8 mouse cellular contexts compared by ENCODE assay signal in genomic region chr5:25529529-25530421, GRCm38 (mm10). TPM values are rescaled to one million over a fixed set of nuclear protein-coding genes. Genes with fewer than 3 reads are reported as not detected.
A peak's percentile ranks its signal among the peaks of the same experiment; 100 is the strongest.
DNase-seq lines count a peak whose midpoint lies in the region; ATAC-seq lines count a peak whose summit lies in the region.

No protein-coding gene starts in this region.

- H3K4me1 ChIP-seq in brown adipose tissue, adult 24 weeks (ENCODE audit: control insufficient read depth, insufficient read depth, insufficient read length, low read length) = peaks cover 27% of the 10 kb centered on the region
- H3K4me1 ChIP-seq in heart, embryonic 13.5 days = peaks cover 36% of the 10 kb centered on the region
- peaks cover 57% of the 10 kb centered on the region for H3K4me1 ChIP-seq in liver, embryonic 12.5 days
- H3K4me1 ChIP-seq in stomach, embryonic 15.5 days = peaks cover 13% of the 10 kb centered on the region; the same call in 1 of the 2 replicates

- peak overlapping the region; percentile 91 for H3K27ac ChIP-seq in brown adipose tissue, adult 24 weeks (replicated peaks; ENCODE audit: low read depth, low read length)
- peak overlapping the region; percentile 97 for H3K27ac ChIP-seq in heart, embryonic 13.5 days (replicated peaks)
- peak overlapping the region; percentile 99 for H3K27ac ChIP-seq in liver, embryonic 12.5 days
- peak overlapping the region; percentile 96 for H3K27ac ChIP-seq in stomach, embryonic 15.5 days

- H3K27me3 ChIP-seq in heart, embryonic 13.5 days (replicated peaks) = no peaks in the 10 kb centered on the region
- no peaks in the 10 kb centered on the region for H3K27me3 ChIP-seq in liver, embryonic 12.5 days (replicated peaks)
- no peaks in the 10 kb centered on the region for H3K27me3 ChIP-seq in stomach, embryonic 15.5 days (replicated peaks)

- ATAC-seq in heart, embryonic 13.5 days (ENCODE audit: extremely low read depth, insufficient number of reproducible peaks, low FRiP score, low TSS enrichment) = peak; percentile 100
- peak; percentile 98 for ATAC-seq in liver, embryonic 12.5 days
- ATAC-seq in stomach, embryonic 15.5 days (ENCODE audit: insufficient read depth, low FRiP score, low read depth) = peak; percentile 99

- H3K9me3 ChIP-seq in heart, embryonic 13.5 days = no peaks in the 10 kb centered on the region
- no peaks in the 10 kb centered on the region for H3K9me3 ChIP-seq in liver, embryonic 12.5 days (replicated peaks)
- no peaks in the 10 kb centered on the region for H3K9me3 ChIP-seq in stomach, embryonic 15.5 days

- peak overlapping the region; percentile 88 for H3K4me3 ChIP-seq in brown adipose tissue, adult 24 weeks (ENCODE audit: insufficient read depth, low read depth, low read length)
- H3K4me3 ChIP-seq in heart, embryonic 13.5 days = peak overlapping the region; percentile 81
- peak overlapping the region; percentile 84 for H3K4me3 ChIP-seq in liver, embryonic 12.5 days
- peak overlapping the region; percentile 80 for H3K4me3 ChIP-seq in stomach, embryonic 15.5 days (replicated peaks)

- DNase-seq in CD4-positive, CD25-positive, alpha-beta regulatory T cell, adult 2 months (ENCODE audit: low read depth, low spot score) = peak; percentile 100
- DNase-seq in fat pad, adult 2 months (ENCODE audit: extremely low read depth, low read depth, low spot score) = peak; percentile 86
- peak; percentile 100 for DNase-seq in kidney, postnatal 10 days
- DNase-seq in natural killer cell, adult 2 months (ENCODE audit: low spot score in 2 of 2) = peak; percentile 99

- peak overlapping the region; percentile 89 for H3K9ac ChIP-seq in heart, embryonic 13.5 days
- H3K9ac ChIP-seq in liver, embryonic 12.5 days = peak overlapping the region; percentile 92
- H3K9ac ChIP-seq in stomach, embryonic 15.5 days = peak overlapping the region; percentile 44; the same call in 1 of the 2 replicates

- H3K36me3 ChIP-seq in heart, embryonic 13.5 days = no peaks in the 10 kb centered on the region
- no peaks in the 10 kb centered on the region for H3K36me3 ChIP-seq in liver, embryonic 12.5 days
- H3K36me3 ChIP-seq in stomach, embryonic 15.5 days = no peaks in the 10 kb centered on the region

- peak overlapping the region; percentile 77 for H3K4me2 ChIP-seq in heart, embryonic 13.5 days
- H3K4me2 ChIP-seq in liver, embryonic 12.5 days = peak overlapping the region; percentile 87
- H3K4me2 ChIP-seq in stomach, embryonic 15.5 days = peak overlapping the region; percentile 71

- WGBS in heart, embryonic 13.5 days = under 1% methylated on average over 82 of the region's 87 CpGs
- under 1% methylated on average over 74 of the region's 87 CpGs for WGBS in liver, embryonic 12.5 days (ENCODE audit: insufficient replicate concordance)
- under 1% methylated on average over 86 of the region's 87 CpGs for WGBS in stomach, embryonic 15.5 days

RNA-seq across cellular contexts. Expression of gene Cct8l1, which starts 13.9 kb away (rescaled TPM):
- polyA plus RNA-seq in brown adipose tissue, adult 24 weeks (2012; ENCODE audit: insufficient read depth, insufficient read length, missing spikeins) = not detected in 2 replicates
- 0.08 TPM in 1 of 2 replicates, not detected in the other for polyA plus RNA-seq in heart, embryonic 13.5 days (2015; fragmentation: Nextera tagmentation; extraction: Ambion mirVana)
- 0.06 TPM in 1 of 2 replicates, not detected in the other for polyA plus RNA-seq in liver, embryonic 12.5 days (2016; fragmentation: Nextera tagmentation; extraction: Ambion mirVana)
- polyA plus RNA-seq in stomach, embryonic 15.5 days (2015; fragmentation: Nextera tagmentation; extraction: Ambion mirVana) = 0.09 TPM in 1 of 2 replicates, not detected in the other

RNA-seq across cellular contexts. Expression of gene Kmt2c, which starts 31.2 kb away (rescaled TPM):
- polyA plus RNA-seq in brown adipose tissue, adult 24 weeks (2012; ENCODE audit: insufficient read depth, insufficient read length, missing spikeins) = 14.7 and 15.4 TPM in 2 replicates
- polyA plus RNA-seq in heart, embryonic 13.5 days (2015; fragmentation: Nextera tagmentation; extraction: Ambion mirVana) = 7.2 and 7.3 TPM in 2 replicates
- 11.6 and 11.9 TPM in 2 replicates for polyA plus RNA-seq in liver, embryonic 12.5 days (2016; fragmentation: Nextera tagmentation; extraction: Ambion mirVana)
- 13.4 and 14.2 TPM in 2 replicates for polyA plus RNA-seq in stomach, embryonic 15.5 days (2015; fragmentation: Nextera tagmentation; extraction: Ambion mirVana)

Comparison
In these comparisons a context has a peak if more than half of its experiments do, and no peak if none do; other contexts are left out.
1. Peak in every context shown above with its lines: DNase-seq, ATAC-seq, H3K4me3 ChIP-seq and H3K27ac ChIP-seq.